Mouse (Mus musculus) kidney, postnatal 10 days (tissue): ENCODE data around the gene Ctu2.
A peak's percentile ranks its signal among the peaks of the same experiment; 100 is the strongest.

ENCODE experiments used
- DNase-seq: peaks from one replicate; pipeline ENCODE4 v3.0.0; 2021; ENCODE audit warnings: mixed read lengths

Ctu2 gene

DNA sequence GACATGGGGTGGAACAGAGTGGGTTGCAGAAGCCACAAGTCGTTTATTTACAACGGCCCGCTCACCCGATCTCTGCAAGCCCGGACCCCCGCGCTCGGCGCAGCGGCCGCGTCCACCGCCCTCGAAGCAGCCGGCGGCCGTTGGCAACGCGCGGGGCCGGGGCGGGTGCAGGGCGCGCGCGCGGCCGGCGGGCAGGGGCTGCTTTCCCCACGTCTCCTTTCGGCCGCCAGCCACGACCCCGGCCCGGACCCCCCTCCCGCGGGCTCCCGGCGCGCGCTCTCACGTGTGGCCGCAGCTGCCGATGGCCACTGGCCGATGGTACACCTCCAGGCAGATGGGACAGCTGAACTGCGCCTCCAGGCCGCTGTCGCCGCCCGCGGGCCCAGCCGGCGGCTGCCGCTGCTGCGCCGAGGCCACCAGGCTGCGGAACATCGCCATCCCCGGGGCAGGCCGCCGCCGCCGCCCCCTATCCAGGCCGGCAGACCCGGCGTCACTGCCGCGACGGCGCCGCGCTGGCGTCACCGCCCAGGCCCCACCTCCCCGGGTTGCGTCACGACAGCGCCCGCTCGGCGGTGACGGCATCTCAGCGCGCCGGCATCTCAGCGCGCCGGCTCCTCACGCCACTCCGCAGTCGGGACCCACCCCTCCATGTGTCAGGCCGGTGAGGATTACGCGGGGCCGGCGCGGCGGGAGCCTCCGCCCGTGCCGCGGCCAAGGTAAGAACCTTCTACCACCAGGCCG lies at the start of gene Ctu2, which contains the start of gene Rnf166:
Gene Ctu2, plus strand, starts transcription at position 564 of the 741 bp plus-strand sequence.
Gene Rnf166, minus strand, starts transcription at position 485 of the 741 bp plus-strand sequence.
- peak; percentile 96 for DNase-seq

DNA sequence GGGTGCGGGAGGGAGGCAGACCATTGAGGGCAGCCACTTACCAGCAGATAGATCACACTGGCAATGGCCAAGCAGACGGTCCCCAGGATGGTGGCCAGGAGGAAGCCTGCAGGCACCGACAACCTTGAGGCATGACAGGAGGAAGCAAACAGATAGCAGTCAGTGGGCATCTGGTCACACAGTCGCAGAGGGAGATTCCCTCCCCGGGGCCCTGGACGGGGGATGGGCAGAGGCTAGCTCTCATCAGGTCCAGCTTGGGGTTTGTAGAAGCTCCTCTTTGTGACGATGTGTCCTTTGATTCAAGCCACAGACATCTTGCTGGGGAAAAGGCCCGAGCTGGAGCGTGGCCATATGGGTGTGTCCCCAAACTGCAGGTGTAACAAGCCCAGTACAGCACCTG lies 49.8 kb upstream of the Ctu2 start:
- DNase-seq: no peak

DNA sequence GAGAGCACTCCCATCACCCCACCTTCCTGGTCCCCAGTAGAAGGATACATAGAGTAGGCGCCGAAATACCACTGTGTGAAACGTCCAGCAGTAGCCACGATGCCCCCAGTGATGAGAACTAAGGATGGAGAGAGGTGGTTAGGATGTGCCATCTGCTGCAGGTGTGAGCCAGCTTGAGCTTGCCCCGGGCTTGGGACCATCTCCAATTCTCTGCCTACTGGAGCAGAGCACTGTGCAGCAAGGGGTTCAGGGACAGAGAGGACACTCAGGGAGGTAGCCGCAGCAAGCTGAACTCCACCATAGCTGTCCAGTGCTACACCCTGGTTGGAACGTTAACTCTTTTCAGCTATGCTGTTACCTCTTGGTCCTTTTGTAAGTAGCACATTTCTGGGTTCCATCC lies 48.3 kb upstream of the Ctu2 start:
- DNase-seq: no peak

DNA sequence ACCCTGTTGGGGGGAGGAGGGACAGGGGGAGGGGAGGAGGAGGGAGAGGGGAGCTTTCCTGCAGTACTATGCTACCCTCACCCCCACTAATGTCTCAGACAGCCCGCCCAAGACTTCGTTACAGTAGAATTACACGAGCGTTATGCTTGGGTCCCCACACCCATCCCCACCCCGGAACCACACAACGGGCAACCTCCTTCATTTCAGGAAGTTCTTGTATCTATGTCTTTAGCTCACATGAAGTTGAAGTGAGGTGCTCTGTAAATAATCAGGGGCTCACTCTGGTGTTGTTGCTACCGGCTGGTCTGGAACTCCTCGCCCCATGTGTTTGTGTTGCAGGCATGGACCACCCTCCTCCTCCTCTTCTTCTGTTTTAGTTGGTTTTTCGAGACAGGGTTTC lies 47.8 kb upstream of the Ctu2 start:
- no peak for DNase-seq

DNA sequence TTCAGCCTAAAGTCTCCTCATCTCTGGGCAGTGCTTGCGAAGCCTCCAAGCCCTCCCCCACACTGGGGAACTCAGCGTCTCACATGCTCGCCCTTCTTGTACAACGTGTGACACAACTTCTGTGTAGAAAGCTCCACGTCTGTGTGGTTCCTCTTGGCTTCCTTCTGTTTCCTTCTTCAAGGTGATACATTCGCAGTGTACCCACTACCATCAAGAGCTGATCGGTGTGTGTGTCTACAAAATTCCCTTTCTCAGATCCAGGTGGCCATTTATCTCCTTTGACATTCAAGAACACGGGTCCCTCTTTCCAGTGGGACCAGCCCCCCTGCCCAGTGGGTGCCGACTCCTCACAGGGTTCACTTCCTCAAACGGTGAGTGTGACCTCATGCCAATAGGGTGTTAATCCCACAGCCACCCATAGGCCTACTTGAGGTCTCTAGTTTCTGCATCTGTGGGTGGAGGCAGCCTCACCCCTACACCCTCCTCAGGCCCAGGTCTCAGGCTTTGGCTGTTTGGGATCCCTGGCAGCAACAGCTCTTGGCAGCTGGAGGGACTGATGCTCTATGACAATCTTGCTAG lies 45.8 kb upstream of the Ctu2 start:
- no peak for DNase-seq

DNA sequence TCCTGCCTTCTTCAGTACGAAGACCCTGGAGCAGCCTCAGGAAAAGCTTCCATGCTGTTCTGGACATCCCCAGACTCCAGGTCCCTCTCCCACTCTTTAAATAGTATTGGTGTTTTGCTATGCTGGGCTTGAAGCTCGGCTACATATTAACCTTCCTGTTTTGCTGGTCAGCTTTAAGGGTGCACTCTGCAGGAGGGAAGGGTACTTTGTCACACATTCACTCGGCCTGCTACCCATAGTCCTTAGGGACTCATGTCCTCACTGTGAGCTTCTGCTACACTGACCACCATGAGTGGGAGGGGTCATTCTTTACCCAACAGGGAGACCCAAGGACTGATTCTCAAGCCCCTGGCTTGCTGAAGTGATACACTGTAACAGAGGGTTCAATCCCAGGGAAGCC lies 45.3 kb upstream of the Ctu2 start:
- peak; percentile 45 for DNase-seq

DNA sequence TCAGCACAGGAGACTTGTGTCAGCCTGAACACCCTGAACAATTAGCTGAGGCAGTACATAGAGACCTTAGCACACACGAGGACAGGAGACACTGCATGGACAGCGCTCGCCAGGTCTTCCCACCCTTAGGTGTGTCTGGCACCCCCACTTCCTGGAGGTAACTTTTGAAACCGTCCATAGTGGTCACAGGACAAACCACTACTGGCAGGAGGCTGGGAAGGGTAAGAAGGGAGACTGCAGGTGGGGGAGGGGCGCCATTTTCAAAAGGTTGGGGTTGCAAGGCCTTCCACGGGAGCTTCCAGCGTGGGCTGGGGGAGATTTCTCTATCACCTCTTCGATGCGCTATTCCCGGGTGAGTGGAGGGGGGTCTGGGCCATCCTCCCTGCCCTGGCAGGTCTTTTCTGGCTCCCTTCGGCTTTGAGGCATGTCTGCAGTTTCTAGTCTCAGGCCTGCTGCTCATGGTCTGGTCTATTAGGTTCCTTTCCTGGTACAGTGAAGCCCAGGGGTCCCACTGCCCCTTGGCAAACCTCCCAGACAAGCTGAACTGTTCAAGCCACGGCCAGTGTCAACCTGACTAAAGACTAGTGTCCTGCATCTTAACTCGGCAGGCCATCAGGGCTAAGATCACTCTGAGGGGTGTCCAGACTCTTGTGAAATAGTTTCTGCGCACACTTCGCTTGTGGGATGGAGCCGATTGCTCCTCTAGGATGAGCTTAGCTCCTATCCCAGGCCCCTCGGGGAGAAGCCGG lies 44.1 kb upstream of the Ctu2 start:
- peak; percentile 69 for DNase-seq

DNA sequence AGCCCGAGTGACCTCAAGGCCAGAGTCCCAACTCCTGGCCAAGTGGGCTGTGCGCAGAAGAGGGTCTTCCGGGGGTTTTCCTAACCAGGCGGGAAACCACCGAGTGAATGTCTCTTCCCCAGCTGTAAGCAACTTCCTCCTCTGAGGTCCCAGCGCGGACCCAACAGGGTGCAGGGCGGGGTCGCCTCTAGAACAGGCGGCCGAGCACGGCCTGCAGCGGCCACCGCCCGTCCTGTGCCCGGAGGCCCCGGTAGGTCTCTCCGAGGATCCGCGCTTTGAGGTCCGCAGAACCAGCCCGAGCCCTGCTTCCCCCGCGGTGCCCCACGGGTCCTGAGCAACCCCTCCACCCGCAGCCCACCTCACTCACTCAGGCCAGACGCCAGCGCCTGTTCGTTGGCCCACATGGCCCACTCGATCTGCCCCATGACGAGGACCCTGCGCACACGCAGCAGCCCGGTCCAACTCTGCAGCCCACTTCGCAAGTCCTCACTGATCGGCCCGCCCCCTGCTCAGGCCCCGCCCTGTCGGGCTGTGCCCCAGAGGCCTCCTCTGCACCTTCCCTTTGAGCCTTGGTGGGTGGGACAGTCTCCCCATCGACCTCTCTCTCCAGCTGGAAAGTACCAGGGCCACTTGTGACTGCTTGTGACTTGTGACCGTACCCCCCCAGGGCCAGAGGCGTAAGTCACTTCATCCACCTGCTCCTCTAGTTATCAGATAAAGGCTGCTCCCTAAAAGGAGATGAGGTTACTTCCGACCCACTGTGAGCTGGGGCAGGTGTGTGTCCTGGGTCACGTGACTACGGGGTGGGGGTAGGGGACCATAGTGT lies 43.3 kb upstream of the Ctu2 start, which contains the start of gene Cyba:
Gene Cyba, minus strand, starts transcription at position 488 of the 826 bp plus-strand sequence.
- DNase-seq: peak; percentile 90

DNA sequence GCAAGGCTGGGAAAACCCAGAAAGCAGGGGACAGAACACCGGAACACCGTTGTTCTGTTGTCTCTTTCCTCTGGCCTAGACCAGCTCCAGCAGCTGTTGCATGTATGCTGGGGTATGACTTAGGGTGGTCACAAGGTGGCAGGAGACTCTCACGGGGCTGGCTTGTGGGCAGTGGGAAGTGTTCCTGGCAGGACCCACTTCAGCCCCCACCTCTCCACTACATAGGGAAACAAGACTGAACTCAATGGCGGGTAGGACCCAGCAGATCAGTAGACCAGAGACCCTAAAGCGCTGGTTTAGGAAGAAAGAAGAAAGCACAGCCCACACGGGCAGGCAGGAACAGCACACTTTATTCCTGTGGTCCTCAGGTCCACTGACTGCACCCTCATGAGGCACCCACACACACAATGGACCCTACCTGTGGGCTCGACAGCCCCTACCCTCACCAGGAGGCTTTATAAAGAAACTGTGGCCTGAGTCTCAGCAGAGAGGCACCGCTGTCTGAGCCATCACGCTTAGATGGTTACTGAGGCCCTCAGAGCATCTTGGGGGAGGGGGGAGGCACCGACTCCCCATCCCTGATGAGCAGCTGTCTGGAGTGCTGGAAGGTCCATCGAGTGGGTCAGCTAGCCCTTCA lies 42.6 kb upstream of the Ctu2 start:
- no peak for DNase-seq

DNA sequence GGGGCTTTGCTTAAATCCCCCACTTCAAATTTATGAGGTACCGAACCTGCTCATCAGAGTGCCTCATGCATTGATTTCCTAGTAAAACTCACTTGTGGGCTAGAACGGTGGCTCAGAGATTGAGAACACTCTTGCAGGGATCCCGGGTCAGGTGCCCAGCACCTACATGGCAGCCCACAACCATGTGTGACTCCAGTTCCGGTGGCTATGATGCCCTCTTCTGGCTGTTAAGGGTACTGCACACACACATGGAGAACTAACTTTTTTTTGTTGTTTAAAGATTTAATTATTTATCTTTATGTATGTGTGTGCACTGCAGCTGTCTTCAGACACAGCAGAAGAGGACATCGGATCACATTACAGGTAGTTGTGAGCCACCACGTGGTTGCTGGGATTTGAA lies 40.6 kb upstream of the Ctu2 start:
- DNase-seq: no peak

DNA sequence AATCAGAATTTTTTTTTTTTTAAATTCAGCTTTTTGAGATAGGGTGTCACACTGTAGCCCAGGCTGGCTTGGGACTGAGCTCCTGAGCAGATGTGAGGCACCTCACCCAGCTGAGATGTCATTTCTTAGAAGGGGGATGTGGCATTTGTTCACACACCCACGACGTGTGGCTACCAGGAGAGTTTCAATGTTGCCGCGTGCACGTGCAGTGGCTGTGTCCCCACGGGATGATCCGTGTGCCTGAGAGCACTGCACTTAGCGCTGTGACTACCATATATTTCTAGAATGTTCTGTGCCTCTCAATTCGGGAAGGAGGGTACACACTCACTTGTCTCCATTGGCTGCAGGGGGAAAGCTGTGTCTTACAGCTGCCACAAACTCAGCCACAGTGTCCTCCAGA lies 39.8 kb upstream of the Ctu2 start:
- no peak for DNase-seq

DNA sequence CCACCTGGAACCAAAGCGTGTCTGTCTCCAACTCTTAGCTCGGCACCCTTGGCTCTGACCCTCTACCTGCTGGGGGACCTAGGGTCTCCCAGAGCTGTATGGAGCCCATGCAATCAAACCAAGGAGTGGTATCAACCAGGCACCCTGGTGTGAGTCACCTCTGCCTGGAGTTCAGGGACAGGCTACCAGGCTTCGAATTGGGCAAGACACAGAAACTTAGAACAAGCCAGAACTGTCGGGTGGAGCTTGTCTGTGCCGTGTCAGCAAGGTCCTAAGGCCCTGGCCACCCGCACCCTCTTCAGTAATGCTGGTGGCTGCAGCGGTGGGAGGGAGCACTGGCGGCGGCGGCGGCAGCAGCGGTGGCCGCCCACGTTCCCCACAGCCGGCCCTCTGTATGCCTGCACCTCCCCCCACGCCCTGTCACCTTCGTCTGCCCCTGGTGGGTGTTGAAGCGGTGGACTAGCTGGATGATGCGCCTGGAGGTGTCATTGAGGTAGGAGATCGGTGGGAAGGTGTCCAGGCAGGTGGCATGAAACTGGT lies 39.3 kb upstream of the Ctu2 start:
- no peak for DNase-seq

DNA sequence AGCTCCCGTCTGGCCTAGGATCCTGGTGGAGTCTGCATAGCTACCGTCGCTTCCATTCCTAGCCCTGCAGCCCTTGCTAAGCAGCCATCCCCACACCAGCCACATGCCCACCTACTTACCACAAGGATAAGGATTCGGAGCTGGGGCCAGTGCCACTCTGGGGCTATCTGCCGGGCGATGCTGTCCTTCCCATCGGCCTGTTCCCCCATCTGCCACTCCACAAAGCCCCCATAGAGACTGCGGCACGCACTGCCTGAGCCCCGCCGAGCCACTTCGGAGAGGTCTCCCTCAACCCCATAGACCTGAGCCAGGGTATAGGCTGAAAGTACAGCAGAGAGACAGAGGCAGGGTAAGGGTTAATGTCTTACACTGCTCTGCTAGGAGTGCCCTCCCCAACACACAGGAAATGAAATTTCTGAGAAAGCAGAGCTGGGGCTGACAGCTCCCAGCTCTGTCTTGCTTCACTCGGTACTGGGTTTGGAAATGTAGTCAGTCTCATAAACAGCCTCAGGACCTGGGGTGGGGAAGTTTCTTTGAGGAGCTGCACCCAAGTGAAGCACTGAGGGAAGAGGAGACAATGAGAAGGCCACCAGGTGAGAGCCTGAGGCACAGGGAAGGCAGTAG lies 38.1 kb upstream of the Ctu2 start:
- DNase-seq: no peak

DNA sequence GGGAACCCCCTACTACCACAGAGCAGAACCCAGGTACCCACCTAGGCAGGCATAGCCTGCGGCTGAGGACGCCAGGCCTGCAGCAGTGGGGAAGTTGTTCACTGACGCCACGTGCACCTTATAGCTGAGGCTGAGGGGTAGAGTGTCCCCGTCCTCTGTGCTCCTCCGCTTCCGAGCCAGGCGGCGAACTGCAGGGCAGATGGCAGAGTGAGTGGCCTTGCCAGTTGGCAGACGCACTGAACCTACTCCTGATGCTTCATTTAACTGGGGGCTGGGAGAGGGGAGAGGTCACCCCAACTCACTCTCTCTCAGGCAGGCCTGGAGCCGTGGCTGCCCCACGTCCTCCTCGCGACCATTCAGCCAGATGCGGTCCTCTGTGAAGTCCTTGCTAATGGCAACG lies 36.6 kb upstream of the Ctu2 start:
- no peak for DNase-seq

DNA sequence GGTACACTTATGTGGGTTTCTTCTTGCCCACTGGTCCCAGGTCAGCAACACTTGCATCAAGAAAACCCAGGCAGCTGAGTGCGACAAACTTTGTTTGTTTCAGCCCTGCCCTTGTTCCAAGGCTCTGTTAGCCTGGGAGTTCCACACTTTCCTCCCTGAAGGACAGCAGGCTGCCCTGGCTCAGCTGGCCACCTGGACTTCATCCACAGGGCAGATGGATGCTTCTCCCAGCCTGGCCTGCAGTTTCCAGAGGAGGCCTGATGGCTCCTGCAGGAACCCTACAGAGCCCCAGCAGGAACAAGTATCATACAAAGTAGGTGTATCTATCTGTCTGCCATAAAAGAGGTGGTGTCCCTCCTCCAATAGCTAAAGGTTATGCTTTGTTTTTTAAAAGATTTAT lies 34.6 kb upstream of the Ctu2 start:
- no peak for DNase-seq

DNA sequence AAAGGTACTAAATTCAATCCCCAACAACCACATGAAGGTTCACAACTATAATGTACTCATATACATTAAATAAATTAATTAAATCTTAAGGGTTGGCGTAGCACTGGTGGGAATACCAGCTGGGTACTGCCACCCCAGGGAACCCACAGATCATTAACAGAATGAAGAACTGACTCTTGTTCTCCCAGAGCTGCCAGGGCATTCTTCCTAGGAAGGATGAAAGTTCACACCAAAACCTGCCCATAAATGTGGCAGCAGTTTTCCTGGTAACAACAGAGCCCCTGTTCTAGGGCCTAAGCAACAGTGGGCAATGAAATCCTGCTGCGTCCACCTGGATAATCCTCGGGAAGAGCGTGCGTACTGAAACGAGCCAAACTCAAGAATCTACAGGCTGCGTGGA lies 33.6 kb upstream of the Ctu2 start:
- no peak for DNase-seq

DNA sequence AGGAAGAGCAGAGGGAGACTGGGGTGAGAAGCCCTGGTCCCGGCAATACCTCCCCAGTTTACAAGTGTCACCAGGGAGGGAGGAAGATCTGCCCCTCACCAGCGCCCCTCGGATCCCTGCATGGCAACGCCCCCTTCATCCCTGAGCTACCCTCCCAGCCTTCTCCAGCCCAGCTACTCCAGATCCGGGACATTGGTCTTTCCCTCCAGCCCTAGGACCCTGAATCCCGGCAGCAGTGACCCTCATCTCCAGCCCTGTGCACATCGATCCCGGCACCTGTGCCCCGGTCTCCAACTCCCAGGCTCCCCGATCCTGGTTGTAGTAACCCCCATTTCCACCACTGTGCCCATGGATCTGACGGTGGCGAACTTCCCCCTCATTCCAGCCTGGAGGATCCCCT lies 33.2 kb upstream of the Ctu2 start:
- no peak for DNase-seq

DNA sequence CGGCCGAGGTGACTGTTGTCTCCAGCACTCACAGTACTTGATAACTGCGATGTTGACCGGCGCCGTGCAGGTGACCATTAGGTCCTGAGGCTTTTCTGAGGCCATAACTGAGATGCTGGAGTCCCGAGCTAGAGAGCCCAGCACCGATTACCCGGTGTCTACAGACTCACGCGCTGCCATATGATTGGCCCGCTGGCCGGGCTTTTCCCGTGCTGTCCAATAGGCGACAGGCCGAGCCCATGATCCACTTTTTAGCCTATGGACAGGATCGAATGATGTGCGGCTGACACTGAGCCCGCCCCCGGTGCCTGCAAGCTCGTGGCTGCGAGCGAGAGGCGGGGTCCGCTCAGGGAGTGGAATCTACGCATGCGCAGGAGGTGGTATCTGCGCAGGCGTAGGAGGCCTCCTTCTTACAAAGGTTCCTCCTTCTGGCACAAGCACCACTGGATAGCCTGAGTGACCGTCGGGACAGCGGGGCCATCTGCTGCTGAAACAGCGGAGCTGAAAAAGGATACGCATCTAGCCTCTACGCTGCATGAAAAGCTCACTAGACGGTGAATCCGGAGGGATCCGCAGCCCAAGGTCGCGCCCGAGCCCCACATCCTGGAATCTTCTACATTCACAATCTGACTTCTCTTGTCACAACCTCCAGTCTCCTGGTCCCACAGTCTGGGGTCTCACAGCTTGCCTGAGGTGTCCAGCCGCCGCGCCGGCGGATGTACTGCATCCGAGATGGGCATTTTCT lies 32.5 kb upstream of the Ctu2 start, which contains the start of gene Mvd:
Gene Mvd, minus strand, starts transcription at position 161 of the 745 bp plus-strand sequence.
- DNase-seq: peak; percentile 99

DNA sequence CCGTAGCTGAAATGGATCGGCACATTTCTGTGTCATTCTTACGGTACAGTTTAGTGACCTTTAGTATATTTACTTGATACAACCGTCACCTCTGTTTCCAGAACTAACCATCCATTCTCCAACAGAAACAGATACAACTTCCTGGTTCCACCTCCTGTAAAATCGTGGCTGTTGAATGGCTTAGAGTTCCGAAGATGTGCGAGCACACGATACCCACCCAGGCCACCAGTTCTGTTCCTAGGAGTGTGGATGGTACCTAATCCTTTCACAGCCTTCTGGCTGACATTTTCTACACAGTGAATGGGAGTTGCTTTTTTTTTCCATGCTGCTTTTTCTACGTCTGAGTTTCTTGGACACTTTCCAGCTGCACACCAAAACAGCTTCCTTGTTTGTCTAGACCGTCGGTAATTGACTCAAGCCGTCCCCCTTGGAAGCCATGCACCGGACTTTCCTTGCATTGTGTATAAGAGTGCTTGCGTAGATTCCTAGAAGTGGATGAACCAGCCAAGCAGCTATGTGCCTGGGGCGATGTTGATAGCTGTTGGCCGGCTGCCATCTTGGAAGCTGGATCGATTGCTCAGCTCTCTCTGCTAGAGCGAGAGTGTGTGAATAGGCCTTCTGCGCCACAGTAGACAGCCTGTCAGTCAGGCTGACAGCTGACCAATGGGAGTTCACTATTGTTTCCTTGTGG lies 31.7 kb upstream of the Ctu2 start:
- peak; percentile 90 for DNase-seq

DNA sequence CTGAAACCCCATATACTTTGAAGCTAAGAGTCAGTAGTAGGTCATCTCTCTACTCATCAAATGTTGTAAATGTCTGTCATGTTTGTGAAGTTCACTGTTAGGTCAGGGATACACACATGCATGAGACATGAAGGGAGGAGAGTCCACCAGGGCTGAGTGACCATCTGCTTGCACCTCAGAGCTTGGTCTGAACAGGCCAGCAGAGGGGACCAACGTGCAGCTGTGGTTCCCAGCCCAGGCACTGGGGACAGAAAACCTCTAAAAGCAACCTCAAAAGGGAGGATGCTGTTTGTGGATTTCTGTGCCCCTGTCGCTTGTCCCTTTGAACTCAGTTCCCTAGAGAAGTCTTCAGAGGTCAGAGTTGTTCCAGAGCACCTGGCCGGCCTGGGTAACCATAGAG lies 30.7 kb upstream of the Ctu2 start:
- no peak for DNase-seq
